Mouse (Mus musculus) kidney, adult 2 months (tissue): ENCODE data around the gene Prex1.

Experiments used
- CTCF ChIP-seq: fragments of 200-500 bp; conservative IDR thresholded peaks from 2 replicates; pipeline ENCODE4 v1.5.1; 2011; ENCODE audit warnings: low read depth, mild to moderate bottlenecking, control low read depth, low read length, moderate library complexity, mixed read lengths; ENCODE audit not compliant: insufficient read depth, insufficient read length
- POLR2A ChIP-seq: fragments of 200-500 bp; IDR thresholded peaks from one replicate; pipeline ENCODE4 v1.6.1; 2011; ENCODE audit warnings: low read depth, low read length, control low read depth

DNA sequence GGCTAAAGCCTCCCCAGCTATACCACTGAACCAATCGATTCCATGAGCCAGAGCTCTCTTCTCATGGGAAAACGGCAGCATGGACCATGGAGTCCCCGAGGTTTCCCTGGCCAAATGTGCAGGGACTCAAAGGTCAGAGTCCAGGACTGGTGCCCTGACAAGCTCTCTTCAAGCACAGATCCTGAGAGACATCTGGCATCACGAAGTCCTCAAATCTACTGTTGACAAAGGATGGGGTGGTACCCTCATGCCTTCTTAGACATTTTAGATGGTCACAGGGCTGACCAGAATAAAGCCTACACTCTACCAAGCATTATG, 76.0 kb downstream of the Prex1 start:
- TF ChIP-seq CTCF (no peak), POLR2A (no peak)
